Mouse (Mus musculus): Measurements from ENCODE around the gene Terb2.

The Terb2 gene

DNA sequence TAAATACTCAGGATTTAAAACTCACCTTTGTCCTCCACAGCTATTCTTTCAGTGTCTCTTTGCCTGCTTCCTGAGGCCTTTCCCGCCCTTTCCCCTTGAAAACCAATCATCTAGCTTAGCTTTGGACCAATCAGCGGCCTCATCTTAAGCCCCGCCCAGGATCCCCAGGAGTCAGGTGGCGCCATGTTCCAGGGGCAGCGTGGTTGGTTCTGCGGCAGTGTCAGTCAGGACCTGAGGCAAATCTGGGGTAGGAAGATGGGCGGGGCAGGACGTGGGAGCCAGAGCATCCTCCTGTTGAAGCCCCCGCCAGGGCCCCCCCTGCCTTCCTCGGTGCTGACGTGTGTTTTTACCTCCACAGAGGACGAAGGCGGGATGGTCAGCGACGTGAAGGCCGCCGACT lies at the start of gene Terb2, which contains the start of gene Patl2:
Gene Terb2 (plus strand): TSS at position 167 of the 400 bp plus-strand sequence.
Gene Patl2 (minus strand): TSS at position 84 of the 400 bp plus-strand sequence.
- DNase-seq: no peak

DNA sequence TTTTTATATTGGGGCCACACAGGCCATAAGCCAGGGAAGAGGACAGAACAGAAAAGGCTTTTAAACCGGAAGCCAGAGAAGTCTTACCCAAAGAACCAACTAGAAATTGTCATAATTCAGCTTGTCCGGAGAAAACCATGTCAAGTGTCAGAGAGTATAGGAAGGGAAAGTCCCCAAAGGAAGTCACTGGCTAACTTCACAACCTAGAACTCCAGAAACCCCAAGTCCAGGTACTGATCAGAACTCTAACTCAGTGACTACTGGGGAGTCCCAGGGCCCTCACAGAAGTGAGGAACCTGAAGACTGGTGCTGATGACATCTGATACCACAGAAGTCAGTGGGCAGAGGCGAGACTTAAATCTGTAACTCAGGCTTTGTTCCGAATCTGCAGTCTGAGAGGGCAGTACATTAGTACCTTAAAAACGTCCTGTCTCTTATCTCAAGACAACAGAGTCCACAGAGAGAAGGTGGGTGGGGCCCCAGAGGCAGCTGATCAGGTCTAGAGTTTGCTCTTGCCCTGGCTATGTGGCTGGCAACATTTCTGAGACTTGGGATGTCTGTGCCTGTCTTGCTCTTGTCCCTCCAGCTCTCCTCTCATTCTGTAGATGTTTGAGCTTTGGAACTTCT lies 48.1 kb upstream of the Terb2 start:
- no peak for DNase-seq

DNA sequence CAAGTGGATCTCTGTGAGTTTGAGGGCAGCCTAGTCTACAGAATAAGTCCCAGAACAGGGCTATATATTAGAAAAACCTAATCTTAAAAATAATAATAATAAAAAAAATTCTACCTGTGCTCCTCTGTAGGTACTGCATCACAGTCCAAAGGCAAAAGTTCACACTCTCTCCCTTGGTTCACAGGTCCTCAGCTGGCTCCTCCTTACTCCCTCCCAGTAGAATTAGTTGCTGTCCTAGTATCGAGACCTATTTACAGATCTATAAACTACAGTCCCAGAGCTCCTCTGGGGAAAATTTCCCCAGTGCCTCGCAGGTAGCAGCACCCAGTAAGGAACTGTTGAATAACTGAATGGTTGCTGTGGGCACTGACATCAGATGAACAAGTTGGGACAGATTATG lies 45.3 kb upstream of the Terb2 start:
- no peak for DNase-seq

DNA sequence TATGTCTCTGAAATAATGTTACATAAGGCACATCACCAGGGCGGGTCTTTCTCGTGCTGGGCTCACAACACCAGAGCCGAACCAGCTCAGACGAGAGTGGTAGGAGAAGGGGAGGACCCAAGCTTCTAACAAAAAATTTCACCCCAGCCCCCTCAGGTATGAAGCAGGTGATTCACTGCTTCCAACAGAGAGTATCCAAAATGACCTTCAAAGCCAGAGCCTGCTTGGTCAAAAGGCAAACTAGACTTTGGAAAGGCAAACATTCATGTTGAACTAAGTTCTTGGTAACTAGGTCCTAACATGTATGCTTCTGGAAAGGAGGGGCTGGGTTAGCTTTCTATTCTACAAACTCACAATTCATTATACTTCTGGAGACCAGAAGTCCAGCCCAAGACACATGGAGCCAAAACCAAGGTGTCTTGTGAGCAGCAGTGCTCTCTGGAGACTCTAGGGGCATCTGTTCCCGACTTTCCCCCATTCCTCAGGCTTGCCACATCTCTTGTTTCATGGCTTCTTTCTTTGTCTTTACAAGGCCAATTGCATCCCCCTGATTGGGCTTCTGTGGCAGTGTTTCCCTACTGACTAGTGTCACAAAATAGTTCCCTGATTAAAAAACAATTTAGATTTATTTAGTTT lies 44.6 kb upstream of the Terb2 start:
- no peak for DNase-seq

DNA sequence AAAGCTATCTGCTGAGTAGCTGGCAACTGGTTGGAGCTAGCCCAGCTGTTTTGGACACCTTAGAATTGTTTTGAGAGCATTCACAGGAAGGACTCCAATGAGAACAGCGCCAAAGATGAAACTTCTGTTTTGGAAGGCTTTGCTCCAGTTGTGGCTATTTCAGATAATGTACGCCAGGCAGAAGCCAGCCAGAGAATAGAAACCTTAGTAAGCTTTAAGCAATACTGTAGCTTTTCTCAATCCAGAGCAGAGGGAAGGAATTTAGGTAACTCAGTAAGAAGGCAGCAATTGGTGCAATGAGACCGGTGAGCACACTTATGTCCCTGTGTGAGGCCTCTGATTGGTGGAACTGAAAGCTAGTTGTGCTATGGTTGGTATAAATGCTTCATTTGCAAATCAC lies 43.0 kb upstream of the Terb2 start:
- DNase-seq: no peak

DNA sequence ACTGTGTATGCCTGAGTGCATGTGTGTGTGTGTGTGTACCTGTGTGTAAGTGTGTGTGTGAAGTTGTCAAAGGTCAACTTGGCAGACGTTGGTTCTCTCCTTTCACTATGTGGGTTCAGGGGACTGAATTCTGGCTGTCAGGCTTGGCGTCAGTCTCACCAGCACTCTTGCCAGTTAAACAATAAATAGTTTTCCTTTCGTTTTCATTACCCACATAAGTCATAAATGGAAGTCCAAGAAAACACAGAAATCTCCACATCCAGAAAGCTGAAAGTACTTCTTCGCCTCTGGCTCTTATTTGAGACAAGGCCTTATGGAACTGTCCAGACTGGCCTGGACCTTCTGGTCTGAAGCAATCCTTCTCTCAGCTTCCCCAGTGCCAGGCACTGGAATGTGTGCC lies 40.3 kb upstream of the Terb2 start:
- DNase-seq: peak; percentile 28

DNA sequence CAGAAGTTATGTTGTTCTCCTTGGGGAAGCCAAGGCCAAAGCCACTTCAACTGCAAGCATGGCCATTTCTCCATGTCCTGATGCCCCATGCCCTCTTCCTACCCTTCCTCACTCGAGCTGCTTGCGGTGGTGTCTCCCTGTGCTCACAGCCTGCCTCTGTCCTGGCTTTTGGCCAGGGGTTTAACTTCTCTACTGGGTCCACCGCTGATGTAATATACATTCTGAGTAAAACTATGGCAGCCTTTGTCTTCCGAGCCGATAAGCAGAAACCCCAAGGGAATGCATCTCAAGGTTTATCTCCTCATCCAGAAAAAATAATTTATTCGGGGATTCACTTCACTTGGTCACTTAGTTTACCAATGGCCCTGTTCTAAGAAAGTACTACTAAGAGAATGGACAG lies 39.4 kb upstream of the Terb2 start:
- peak; percentile 31 for DNase-seq

DNA sequence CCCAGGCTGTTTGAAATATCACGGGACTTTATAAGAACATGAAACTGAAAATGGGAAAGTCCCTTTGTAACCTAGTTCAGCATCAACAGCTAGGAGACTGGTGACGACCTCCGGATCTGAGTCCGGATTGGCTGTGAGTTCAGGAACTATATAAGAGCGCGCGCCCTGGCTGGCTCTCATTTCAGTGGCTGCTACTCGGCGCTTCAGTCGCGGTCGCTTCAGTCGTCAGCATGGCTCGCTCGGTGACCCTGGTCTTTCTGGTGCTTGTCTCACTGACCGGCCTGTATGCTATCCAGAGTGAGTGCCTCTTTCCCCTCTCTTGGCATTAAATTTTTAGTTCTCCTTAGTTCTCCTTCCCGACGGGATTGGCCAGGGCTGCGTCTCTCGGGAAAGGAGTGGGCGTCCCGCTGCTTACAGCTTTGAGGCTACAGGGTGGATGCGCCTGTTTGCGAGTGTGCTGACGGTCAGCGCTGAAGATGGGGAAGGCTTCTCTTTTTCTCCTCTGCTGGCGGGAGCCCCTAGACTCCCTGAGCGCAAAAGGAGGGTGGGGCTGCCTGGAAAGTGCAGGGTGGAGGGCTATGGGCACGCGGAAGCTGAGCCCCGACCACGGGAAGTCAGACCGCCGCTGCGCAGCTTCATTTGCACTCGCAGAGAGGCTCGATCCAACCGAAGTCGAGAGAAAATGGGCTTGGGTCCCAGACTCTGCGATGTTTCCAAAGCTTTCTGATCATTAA lies 38.4 kb upstream of the Terb2 start, which contains the start of gene B2m:
Gene B2m (plus strand): TSS at position 179 of the 734 bp plus-strand sequence.
- peak; percentile 97 for DNase-seq

DNA sequence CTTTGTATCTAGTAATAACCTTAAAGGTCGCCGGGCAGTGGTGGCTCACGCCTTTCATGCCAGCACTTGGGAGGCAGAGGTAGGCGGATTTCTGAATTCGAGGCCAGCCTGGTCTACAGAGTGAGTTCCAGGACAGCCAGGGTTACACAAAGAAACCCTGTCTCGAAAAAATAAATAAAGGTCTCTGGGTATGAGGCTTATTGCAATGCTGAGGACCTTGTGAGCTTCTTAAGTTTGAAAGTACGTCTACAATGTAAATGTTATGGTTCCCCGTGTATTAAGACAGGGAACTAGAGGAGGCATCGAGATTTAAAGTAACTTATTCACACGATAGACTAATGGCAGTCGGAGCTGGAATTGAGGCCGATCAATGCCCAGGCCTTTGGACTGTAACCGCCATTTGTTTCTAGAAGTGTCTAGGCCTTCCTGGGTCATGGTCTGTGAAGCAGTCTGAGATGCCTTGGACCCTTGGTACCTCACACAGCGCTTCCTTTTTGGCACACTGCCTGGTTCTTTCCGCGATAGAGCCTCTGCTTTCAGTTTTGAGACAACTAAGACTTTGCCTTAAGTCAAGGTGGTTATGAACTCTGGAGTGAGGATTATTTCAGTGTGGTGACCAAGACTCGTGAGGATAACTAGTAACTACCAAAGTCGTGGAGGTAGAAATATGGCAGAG lies 37.7 kb upstream of the Terb2 start:
- peak; percentile 87 for DNase-seq

DNA sequence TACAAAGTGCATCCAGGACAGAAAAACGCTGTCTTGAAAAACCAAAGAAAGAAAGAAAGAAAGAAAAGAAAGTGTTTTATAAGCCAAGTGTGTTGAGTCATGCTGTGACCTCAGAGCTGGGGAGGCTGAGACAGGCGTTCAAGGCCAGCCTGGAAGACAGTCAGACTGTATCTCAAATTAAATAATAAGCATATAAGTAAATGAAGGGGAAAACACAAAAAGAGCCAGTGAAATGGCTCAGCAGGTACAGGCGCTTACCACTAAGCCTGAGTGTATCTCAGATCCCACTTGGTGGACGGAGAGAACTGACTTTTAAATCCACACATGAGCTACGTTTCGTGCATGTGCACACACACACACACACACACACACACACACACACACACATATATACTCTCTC lies 36.8 kb upstream of the Terb2 start:
- DNase-seq: no peak

DNA sequence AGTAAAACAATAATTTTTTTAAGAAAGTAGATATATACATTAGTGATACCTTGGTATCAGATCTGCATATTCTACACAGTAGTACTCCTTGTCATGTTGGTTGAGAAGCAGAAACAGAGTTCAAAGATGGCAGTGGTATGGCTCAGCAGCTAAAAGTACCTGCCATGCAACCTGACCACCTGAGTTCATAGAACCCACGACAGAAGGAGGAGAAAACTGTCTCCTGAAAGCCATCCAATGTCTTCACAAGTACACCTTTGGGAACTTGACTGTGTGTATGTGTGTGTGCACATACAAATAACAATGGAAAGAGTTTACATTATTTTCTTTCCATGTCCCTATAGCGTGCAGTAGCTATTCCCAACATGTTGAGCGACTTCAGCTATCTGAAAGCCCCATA lies 36.4 kb upstream of the Terb2 start:
- DNase-seq: no peak

DNA sequence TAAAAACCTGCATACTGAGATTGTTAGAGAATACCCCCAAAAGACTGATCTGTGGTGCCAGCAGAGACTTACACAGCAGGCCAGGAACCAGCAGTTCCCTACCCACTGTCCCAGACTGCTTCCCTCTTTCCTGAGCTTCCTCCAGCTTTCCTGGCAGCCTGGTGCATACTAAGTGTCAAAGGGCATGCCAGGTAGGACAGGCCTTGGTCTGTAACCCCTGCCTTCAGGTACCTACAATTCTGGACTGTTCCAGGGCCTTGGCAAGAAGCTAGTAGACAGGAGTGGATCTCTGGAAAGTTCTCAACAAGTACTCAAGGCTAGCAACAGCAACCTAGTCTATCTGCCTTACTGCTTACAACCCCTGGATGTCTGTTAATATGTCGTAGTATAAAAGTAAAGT lies 34.9 kb upstream of the Terb2 start:
- DNase-seq: no peak

DNA sequence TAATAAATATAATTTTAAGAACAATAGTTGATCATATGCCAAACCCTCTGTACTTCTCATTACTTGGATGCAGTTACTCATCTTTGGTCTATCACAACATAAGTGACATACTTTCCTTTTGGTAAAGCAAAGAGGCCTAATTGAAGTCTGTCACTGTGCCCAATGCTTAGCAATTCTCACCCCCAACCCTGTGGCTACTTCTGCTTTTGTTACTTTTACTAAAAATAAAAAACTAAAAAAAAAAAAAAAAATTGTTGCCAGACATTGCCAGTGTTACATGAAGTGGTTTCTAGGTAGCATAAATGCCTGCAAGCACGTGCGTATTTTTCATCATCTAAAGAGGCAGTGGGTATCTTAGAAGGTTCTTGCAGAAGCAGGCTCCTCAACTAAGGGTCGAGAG lies 33.2 kb upstream of the Terb2 start:
- no peak for DNase-seq

DNA sequence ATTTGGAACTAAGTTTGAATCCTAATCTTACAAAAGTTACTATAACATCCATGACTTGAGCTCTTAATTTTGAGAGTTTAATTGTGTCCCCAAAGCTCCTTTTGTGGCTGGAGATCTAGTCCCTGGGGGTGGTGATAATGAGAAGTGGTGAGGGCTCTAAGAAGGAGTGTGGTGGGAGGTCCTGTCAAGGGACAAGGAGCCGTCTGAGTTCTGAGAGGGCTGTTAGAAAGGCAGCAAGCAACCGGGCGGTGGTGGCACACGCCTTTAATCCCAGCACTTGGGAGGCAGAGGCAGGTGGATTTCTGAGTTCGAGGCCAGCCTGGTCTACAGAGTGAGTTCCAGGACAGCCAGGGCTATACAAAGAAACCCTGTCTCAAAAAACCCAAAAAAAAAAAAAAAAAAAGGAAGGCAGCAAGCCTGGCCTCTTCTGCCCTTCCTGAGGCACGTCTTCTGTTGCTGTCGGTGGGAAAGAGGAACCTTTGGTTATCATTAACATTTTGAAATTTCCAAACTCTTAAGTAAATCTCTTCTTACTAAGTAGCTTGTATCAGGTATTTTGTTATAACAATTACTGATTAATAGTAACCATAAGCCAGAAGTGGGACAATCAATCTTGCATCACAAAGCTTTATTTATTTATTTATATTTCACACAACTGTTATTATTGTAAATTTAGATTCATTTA lies 32.2 kb upstream of the Terb2 start:
- no peak for DNase-seq

DNA sequence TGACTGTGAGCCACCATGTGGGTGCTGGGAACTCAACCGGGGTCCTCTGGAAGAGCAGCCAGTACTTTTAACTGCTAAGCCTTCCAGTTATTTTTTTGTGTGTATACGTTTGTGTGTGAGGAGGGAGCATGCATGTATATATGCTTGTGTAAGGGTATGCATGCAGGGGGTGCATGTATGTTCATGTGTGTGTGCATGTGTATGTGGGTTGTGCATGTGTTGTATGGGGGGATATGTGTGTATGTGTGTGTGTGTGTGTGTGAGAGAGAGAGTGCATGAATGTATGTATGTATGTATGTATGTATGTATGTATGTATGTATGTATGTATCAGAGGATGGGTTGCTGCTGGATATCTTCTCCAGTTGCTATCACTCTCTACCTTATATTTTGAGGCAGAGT lies 31.6 kb upstream of the Terb2 start:
- no peak for DNase-seq

DNA sequence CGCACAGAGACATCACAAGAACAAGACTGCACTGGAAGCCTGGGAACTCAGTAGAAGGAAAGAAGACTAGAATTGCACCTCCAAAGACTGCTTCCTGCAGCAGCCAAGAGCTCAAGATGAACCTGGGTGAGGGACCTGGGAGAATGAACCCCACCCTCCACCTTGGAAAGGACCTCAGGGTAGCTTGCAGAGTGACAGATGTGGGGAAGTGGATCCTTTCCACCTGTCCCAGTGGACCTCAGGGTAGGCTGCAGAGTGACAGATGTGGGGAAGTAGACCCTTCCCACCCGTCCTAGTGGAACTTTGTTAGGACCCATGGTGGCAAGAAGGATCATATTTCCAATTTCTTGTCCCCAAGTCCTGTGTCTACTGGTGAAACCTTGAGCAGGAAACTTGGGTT lies 30.8 kb upstream of the Terb2 start:
- DNase-seq: no peak

DNA sequence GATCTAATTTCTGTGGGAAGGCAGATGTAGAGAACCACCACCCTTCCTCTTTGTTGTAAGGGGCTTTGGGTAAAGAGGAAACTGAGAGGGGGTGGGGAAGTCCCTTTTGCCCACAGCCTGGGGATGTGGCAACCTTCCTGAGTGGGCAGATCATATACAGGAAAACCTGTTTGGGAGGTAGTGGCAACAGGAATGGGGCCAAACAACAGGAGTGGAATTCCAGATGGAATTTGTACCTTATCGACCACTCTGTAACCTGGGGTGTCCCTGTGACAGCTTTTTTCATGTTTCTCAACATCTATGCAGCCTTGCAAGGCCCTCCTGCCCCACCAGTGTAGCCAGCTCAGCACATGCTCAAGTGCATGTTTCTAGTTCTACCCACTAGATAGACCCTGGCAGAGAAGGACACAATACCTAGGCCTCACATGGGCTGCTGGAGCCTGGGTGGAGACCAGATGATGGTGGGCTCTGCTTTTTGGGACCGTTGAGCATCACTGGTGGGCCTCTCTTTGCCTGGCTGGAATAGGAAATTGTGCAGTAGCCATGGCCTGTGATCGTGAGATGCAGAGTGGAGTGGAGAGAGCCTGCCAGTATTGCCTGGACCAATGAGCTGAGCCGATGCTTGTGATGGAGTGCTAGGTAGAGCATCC lies 29.9 kb upstream of the Terb2 start:
- no peak for DNase-seq

DNA sequence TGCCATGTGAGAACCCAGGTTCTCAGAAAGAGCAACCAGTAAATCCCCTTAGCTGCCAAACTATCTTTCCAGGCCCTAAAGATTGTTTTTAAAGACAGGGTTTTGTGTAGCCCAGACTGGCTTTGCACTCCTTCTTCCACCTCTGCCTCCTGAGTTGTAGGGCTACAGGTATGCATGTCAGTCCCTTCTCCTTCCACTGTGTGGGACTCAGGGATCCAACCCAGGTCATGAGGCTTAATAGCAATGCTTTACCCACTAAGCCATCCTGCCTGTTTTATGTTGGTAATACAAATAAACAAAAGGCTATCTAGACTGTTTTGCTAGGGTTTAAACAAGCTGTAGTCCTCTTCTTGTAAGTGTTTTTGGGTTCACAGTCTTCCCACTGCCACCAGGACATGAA lies 28.5 kb upstream of the Terb2 start:
- no peak for DNase-seq

DNA sequence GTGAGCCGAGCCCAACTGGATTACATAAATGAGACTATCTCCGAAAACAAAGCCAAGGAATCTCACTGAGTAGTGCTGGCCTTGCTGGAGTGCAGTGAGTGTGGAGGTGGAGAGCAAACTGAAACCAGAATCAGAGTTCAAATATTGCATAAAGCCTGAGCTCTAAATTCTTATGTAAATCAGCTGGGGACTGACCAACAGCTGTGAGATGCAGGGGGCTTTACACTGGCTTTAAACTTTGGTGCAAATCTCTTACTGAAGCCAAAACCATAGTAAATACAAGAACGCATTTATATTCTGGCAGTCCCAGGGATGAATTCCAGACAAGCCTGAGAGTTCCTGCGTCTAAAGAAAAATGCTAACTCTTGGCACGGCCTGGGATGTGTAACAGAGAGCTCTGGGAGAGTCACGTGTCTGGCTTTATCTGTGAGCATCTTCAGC lies 27.7 kb upstream of the Terb2 start:
- no peak for DNase-seq

DNA sequence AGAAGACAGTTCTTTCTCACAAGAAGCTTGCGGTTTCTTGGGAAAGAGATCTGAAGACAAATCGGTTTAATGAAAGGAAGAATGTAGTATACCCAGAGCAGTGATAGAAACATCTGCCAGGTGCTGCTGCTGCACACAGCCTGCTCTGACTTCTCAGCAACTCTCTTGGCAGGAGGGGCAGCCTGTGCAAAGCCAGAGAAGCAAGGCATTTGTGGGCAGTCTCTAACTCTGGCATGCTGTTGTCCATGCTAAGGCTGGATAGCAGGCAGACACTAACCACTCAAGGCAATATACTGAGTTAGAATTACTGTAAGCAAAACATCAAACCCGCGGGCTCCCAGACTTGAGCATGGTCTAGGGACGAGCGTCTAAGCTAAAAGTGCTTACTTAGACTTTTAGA lies 26.4 kb upstream of the Terb2 start:
- DNase-seq: no peak

DNA sequence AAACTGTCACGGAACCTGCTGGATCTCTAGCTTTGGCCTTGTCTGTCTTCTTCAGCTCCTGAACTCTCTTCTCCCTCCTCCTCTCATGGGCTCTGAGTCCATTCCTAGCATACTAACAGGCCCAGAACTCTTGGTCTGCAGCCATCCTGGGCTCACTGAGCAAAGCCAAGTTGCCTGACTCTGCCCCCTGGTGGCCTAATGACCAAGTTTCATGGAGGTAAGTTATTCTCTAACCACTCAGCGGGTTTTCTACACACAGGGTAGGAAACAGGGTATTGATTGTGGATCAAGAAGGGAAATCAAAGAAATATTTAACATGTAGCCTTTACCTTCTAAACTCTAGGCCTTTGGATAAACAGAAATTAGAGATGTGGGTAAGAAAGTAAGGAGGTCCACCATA lies 25.4 kb upstream of the Terb2 start, which contains the start of gene Trim69:
Gene Trim69 (plus strand): TSS at position 21 of the 400 bp plus-strand sequence.
- peak; percentile 90 for DNase-seq

DNA sequence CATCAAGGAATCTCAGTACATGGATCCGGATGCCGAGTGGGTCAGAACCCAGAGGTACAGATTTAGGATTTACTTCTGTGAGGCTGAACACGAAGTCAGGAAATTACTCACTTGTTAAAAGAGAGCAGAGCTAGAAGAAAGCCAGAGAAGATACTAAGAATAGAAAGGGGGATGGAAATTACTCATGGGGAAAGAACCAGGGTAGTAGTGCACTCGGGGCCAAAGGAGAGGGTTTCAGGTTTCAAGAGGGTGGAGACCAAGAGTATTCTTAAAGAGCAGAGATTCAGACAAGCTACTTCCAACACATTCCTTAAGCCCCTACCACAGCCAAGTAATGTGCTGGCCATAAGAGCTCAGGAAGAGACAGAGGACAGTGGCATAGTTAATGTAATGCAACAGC lies 24.5 kb upstream of the Terb2 start:
- DNase-seq: no peak
